Mouse (Mus musculus) stomach, embryonic 14.5 days (tissue): Measurements from ENCODE around the gene Slc23a2. TPM values are rescaled to one million over a fixed set of nuclear protein-coding genes. Genes with fewer than 3 reads are reported as not detected.

Source experiments
- ATAC-seq: fragments of 200-750 bp; cut with Nextera tagmentation; 2 replicates; pipeline ENCODE4 v1.8.0; 2017; ENCODE audit warnings: low read depth, moderate TSS enrichment; ENCODE audit not compliant: insufficient number of reproducible peaks, insufficient read depth, low FRiP score
- H3K27ac ChIP-seq: fragments of 300-500 bp; sonication (generic); 2 replicates; pipeline ENCODE4 v1.5.1; 2014; ENCODE audit warnings: mild to moderate bottlenecking, low read length, moderate library complexity, mixed read lengths
- H3K27me3 ChIP-seq: fragments of 300-500 bp; sonication (generic); 2 replicates; pipeline ENCODE4 v1.6.1; 2014; ENCODE audit warnings: low read length, control low read depth, mixed read lengths; ENCODE audit not compliant: control insufficient read depth, insufficient read depth
- H3K36me3 ChIP-seq: fragments of 300-500 bp; sonication (generic); 2 replicates; pipeline ENCODE4 v1.6.1; 2014; ENCODE audit warnings: mild to moderate bottlenecking, control low read depth, low read length, moderate library complexity, mixed read lengths; ENCODE audit not compliant: control insufficient read depth, insufficient read depth
- H3K4me1 ChIP-seq: fragments of 300-500 bp; sonication (generic); 2 replicates; pipeline ENCODE4 v1.6.1; 2014; ENCODE audit warnings: low read length, control low read depth, mixed read lengths; ENCODE audit not compliant: control insufficient read depth, insufficient read depth
- H3K4me2 ChIP-seq: fragments of 300-500 bp; sonication (generic); replicated peaks from 2 replicates; pipeline ENCODE4 v1.6.1; 2014; ENCODE audit warnings: low read depth, low read length, control low read depth
- H3K4me3 ChIP-seq: fragments of 300-500 bp; sonication (generic); 2 replicates; pipeline ENCODE4 v1.5.1; 2014; ENCODE audit warnings: low read depth, low read length, control low read depth
- H3K9ac ChIP-seq: fragments of 300-500 bp; sonication (generic); replicated peaks from 2 replicates; pipeline ENCODE4 v1.6.1; 2014; ENCODE audit warnings: low read depth, mild to moderate bottlenecking, control low read depth, low read length, moderate library complexity, mixed read lengths
- H3K9me3 ChIP-seq: fragments of 300-500 bp; sonication (generic); 2 replicates; pipeline ENCODE4 v1.6.1; 2016; ENCODE audit warnings: low read depth, low read length, control low read depth; ENCODE audit not compliant: control insufficient read depth
- WGBS: fragments of 180-500 bp; shearing (Covaris S2); extraction: QIAGEN DNeasy Blood & Tissue Kit; methylation state at CpG from one replicate; pipeline ENCODE4 v1.1.7; 2014; 5-methylcytosine and 5-hydroxymethylcytosine counted together
- polyA plus RNA-seq: library from polyadenylated mRNA; unstranded; fragments of >200 nt; fragmentation: Nextera tagmentation; extraction: Ambion mirVana; gene quantifications from 2 replicates; pipeline ENCODE4 v1.2.1, GENCODE M21; 2014

Gene Slc23a2
- polyA plus RNA-seq, 1 experiment from 2014 or later: 12.4 TPM

GRCm38 (mm10) chr2:132113962-132114759 is 30.7 kb downstream of the Slc23a2 start:
- Histone ChIP-seq H3K27ac (no peak overlapping the region), H3K4me3 (no peak overlapping the region), H3K4me1 (0 out of 2 replicates have a peak, but pooled peaks cover 3% of the 10 kb centered on the region), H3K9me3 (no peaks in the 10 kb centered on the region), H3K27me3 (no peaks in the 10 kb centered on the region), H3K9ac (no peak overlapping the region), H3K4me2 (no peak overlapping the region), H3K36me3 (no peaks in the 10 kb centered on the region)
- ATAC-seq: no peak
- 55% methylated on average over 11 of the region's 11 CpGs for WGBS

- Histone ChIP-seq H3K27ac (no peak overlapping the region), H3K27me3 (no peaks in the 10 kb centered on the region), H3K4me2 (no peak overlapping the region), H3K4me3 (no peak overlapping the region), H3K4me1 (0 out of 2 replicates have a peak, but pooled peaks cover 3% of the 10 kb centered on the region), H3K9ac (no peak overlapping the region), H3K9me3 (no peaks in the 10 kb centered on the region), H3K36me3 (no peaks in the 10 kb centered on the region; the same call in 1 of the 2 replicates)
- WGBS: 92% methylated on average over 4 of the region's 4 CpGs
- no peak for ATAC-seq
These were observed 32.6 kb downstream of the Slc23a2 start for GRCm38 (mm10) chr2:132112319-132112718.

- no peaks in the 10 kb centered on the region for H3K27me3 ChIP-seq
- ATAC-seq: no peak
- H3K9me3 ChIP-seq: no peaks in the 10 kb centered on the region
- H3K9ac ChIP-seq: no peak overlapping the region
- no peak overlapping the region for H3K4me2 ChIP-seq
- H3K4me1 ChIP-seq: 0 out of 2 replicates have a peak, but pooled peaks cover 3% of the 10 kb centered on the region
- 66% methylated on average over 2 of the region's 2 CpGs for WGBS
- H3K36me3 ChIP-seq: no peaks in the 10 kb centered on the region; the same call in 1 of the 2 replicates
- no peak overlapping the region for H3K4me3 ChIP-seq
- H3K27ac ChIP-seq: no peak overlapping the region
These were observed 33.0 kb downstream of the Slc23a2 start for GRCm38 (mm10) chr2:132111905-132112304.

- Histone ChIP-seq H3K4me3 (no peak overlapping the region), H3K27ac (no peak overlapping the region), H3K27me3 (no peaks in the 10 kb centered on the region), H3K36me3 (no peaks in the 10 kb centered on the region; the same call in 1 of the 2 replicates), H3K9me3 (no peaks in the 10 kb centered on the region), H3K9ac (no peak overlapping the region), H3K4me2 (no peak overlapping the region), H3K4me1 (0 out of 2 replicates have a peak, but pooled peaks cover 3% of the 10 kb centered on the region)
- 50% methylated on average over 9 of the region's 9 CpGs for WGBS
- peak; percentile 48; the same call in 1 of the 2 replicates for ATAC-seq
These were observed 33.6 kb downstream of the Slc23a2 start for GRCm38 (mm10) chr2:132111266-132111665.

GRCm38 (mm10) chr2:132110702-132111101 is 34.2 kb downstream of the Slc23a2 start:
- Histone ChIP-seq H3K27ac (no peak overlapping the region), H3K27me3 (no peaks in the 10 kb centered on the region), H3K9me3 (no peaks in the 10 kb centered on the region), H3K36me3 (no peaks in the 10 kb centered on the region; the same call in 1 of the 2 replicates), H3K9ac (no peak overlapping the region), H3K4me2 (no peak overlapping the region), H3K4me1 (0 out of 2 replicates have a peak, but pooled peaks cover 3% of the 10 kb centered on the region), H3K4me3 (no peak overlapping the region)
- WGBS: 48% methylated on average over 3 of the region's 3 CpGs
- ATAC-seq: no peak

GRCm38 (mm10) chr2:132108988-132109387 is 35.9 kb downstream of the Slc23a2 start:
- ATAC-seq: no peak
- Histone ChIP-seq H3K27me3 (no peaks in the 10 kb centered on the region), H3K4me1 (no peaks in the 10 kb centered on the region), H3K4me3 (no peak overlapping the region), H3K9me3 (no peaks in the 10 kb centered on the region), H3K36me3 (no peaks in the 10 kb centered on the region; the same call in 1 of the 2 replicates), H3K4me2 (no peak overlapping the region), H3K27ac (no peak overlapping the region), H3K9ac (no peak overlapping the region)
- WGBS: 79% methylated on average over 9 of the region's 9 CpGs

GRCm38 (mm10) chr2:132107611-132108010 is 37.3 kb downstream of the Slc23a2 start:
- H3K27ac ChIP-seq: no peak overlapping the region
- no peak for ATAC-seq
- WGBS: 74% methylated on average over 9 of the region's 9 CpGs

GRCm38 (mm10) chr2:132106069-132106468 is 38.8 kb downstream of the Slc23a2 start:
- no peaks in the 10 kb centered on the region for H3K9me3 ChIP-seq
- WGBS: 51% methylated on average over 5 of the region's 5 CpGs
- no peak for ATAC-seq
- H3K9ac ChIP-seq: no peak overlapping the region
- H3K27ac ChIP-seq: no peak overlapping the region
- no peaks in the 10 kb centered on the region for H3K27me3 ChIP-seq
- no peak overlapping the region for H3K4me3 ChIP-seq
- H3K4me2 ChIP-seq: no peak overlapping the region
- no peaks in the 10 kb centered on the region; the same call in 1 of the 2 replicates for H3K36me3 ChIP-seq
- peaks cover 6% of the 10 kb centered on the region; the same call in 1 of the 2 replicates for H3K4me1 ChIP-seq

More at GRCm38 (mm10) chr2:132107611-132108010, 37.3 kb downstream of the Slc23a2 start:
- H3K4me1 ChIP-seq: peaks cover 6% of the 10 kb centered on the region; the same call in 1 of the 2 replicates
- H3K27me3 ChIP-seq: no peaks in the 10 kb centered on the region
- no peak overlapping the region for H3K4me2 ChIP-seq
- H3K9me3 ChIP-seq: no peaks in the 10 kb centered on the region
- no peak overlapping the region for H3K9ac ChIP-seq
- H3K4me3 ChIP-seq: no peak overlapping the region
- no peaks in the 10 kb centered on the region; the same call in 1 of the 2 replicates for H3K36me3 ChIP-seq
